Mouse (Mus musculus): ENCODE measurements around the gene Tmem167.

DNA sequence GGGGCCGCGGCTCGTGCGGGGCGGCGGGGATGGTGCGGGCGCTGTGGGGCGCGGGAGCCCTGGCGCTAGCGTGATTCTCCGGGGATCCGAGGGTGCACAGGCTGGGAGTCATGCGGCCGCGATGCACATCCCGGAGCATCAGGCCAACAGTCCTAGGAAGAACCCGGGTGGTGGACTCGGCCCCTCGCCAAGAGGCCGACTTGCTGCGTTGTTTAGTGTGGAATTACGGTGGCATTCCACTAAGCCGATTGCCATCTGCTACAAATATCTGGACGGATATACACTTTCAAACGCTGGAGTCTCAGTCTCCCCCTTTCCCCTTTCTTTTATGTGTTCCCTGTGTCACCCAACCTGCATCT lies 881 bp downstream of the Tmem167 start:
- TF ChIP-seq CTCF (IDR thresholded peaks at IDR 0.05; ENCODE audit: low read depth, low read length): no peak
- no peak for TF ChIP-seq POLR2A (IDR thresholded peaks at IDR 0.05; ENCODE audit: insufficient read depth, low read length)
